Mouse (Mus musculus) retina, postnatal 7 days (tissue): ENCODE results near the gene Gapdh.

ENCODE experiments used
- DNase-seq: peaks from one replicate; pipeline ENCODE4 v3.0.0-alpha.2; 2012; ENCODE audit warnings: low read depth, low spot score

The Gapdh gene

GRCm38 (mm10) chr6:125149569-125149950, 16.7 kb downstream of the Gapdh start:
- DNase-seq = no peak

DNA sequence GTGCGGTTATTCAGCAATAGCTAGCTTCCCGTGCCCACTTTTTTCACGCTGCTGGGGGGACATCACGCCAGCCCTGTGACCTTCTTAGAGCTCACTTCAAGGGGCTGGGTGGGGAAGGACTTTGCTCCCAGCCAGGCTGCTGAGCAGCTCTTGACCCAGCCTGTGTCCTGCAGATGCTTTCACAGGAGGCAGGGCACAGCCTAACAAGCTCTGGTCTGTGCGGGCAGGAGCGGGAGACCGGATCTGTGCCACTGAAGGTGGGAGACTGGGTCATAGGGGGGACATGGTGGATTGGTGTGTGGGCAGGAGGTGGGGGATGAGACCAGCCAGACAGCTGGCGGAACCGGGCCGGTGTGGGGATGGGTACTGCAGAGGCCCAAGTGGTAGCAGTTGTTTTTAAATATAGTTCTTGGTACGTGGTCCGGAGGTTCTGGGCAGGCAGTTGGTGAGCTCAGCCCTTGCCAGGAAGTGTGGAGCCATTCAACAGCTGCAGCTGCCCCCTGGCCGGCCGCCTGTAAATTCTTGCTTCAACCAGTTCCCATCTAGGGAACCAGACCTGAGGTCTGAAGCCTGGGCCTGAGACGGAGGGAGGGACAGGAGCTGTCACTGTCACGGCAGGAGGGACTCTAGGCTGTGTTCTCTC, 17.2 kb downstream of the Gapdh start:
- no peak for DNase-seq

DNA sequence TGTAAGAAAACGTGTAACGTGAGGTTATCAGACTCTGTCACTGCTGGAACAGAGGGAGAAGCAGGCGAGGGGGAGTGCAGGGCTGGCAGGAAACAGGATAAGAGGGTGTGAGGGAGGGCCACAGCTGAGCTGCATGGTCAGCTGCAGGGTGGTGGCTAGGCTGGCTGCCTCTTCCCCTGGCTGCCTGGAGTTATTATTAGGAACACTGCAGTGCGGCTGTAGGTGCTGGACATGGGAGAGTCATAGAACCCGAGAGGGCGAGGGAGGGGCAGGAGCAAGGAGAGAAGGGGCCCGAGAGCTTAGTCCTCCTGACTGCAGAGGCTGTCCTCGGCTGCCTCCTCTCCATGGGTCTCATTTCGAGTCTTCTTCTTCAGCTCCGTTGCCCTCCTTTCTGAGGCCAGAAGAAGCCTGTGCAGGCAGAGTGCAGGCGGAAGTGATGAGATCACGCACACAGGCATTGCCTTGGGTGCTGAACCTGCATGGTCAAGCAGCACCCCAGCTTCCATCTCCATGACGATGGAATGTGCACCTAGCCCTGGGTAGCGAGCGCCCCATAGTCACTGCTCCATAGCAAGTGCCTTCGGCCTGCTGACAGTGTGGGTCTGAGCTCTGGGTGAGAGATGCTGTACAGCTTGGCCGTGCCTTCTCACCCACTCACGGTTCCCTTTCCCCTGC, 17.9 kb downstream of the Gapdh start:
- DNase-seq = no peak

DNA sequence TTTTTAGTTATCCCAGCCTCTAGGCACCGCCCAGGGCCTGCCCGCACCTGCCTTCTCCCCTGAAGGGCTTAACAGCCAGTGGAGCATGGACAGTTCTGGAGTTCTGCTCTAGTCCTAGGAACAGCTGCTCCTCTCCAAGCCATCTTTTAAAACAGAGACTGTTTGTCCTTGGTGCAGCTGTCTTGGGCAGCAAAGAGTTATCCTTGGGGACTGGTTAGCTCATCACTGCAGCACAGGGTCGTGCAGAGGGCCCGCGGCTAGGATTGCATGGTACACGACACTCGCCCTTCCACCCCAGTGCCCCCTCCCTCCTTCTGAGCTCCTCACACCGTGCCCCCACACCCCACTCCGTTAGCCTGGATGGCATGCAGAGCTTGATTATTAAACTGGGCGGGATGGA, 18.9 kb downstream of the Gapdh start:
- no peak for DNase-seq

GRCm38 (mm10) chr6:125146797-125147196, 19.5 kb downstream of the Gapdh start:
- no peak for DNase-seq

GRCm38 (mm10) chr6:125146148-125146547, 20.1 kb downstream of the Gapdh start:
- no peak for DNase-seq

- no peak for DNase-seq
Observed at GRCm38 (mm10) chr6:125145479-125145951, 20.8 kb downstream of the Gapdh start.

DNA sequence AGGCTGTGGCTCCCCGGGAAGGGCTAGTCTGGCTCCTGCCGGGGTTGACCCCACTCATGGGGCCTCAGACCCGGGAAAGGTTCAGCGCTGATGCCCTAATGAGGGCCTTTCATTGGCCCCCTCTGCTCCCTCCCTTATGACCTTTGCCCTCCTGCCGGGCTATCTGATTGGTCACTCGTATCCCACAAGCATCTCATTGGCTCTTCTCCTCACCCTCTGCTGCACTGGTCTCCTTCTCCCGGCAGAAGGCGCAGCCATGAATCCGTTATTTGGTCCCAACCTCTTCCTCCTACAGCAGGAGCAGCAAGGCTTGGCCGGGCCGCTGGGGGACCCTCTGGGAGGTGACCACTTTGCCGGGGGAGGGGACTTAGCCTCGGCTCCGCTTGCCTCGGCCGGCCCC, 21.3 kb downstream of the Gapdh start, which contains the start of gene Iffo1:
Gene Iffo1 (plus strand): TSS at position 241 of the 400 bp plus-strand sequence.
- DNase-seq = peak; percentile 86

DNA sequence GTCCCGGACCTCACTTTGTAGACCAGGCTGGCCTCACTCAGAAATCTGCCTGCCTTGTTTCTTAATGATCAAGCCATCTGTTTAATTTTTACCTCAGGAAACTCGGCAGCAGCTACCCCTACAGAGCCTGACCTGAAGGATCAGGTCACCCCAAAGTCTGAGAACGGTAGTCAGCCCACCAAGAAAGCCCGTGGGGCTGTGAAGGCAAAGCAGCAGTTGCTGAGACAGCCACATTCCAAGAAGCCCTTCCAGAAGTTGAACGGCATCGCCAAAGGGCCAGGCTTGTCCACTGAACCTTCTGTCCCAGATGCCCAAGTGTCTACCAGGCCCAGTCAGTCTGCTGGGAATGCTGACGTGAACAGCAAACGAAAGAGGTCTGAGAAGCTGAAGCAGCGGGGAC, 22.4 kb downstream of the Gapdh start:
- no peak for DNase-seq

DNA sequence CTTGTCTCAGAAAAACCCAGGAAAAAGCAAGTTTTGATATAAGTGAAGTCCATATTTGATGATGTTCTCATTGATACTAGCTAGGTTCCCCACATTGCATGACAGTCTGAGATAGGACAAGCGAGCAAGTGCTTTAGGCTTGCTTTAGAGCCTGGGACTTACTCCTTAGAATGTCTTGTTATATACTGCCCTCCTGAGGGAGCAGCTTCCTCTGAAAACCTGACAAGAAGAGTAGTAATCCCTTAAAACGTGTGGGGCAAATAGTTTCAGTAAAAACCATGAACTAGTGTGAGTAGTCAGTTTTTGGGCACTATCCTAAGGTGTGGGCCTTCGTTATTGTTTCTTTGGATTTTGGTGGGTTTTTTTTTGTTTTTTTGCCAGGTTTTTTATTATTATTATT, 23.1 kb downstream of the Gapdh start:
- DNase-seq = no peak

- no peak for DNase-seq
Observed at GRCm38 (mm10) chr6:125142436-125142835, 23.8 kb downstream of the Gapdh start.

DNA sequence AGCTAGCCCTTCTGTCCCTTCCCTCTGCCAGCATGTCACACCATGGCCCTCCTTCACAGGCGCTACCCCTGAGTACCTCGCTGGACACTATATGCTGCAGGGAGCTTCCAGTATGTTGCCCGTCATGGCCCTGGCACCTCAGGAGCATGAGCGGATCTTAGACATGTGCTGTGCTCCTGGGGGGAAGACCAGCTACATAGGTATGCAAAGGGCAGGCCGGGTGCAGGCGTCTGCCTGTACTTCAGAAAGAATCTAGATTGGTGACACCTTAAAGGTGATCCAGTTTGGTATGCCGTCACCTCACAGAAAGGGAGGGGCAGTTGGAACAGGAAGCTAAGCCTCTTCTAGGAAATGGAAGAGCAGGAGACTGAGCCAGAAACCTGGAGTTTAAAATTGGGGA, 26.5 kb downstream of the Gapdh start:
- DNase-seq = no peak

GRCm38 (mm10) chr6:125137002-125137671, 29.1 kb downstream of the Gapdh start:
- no peak for DNase-seq

GRCm38 (mm10) chr6:125132470-125132869, 33.8 kb downstream of the Gapdh start:
- no peak for DNase-seq

- DNase-seq = peak; percentile 91
Observed at GRCm38 (mm10) chr6:125131302-125132156, 34.7 kb downstream of the Gapdh start, which contains the start of gene Nop2. Nop2 (plus strand) TSS chr6:125131909.

DNA sequence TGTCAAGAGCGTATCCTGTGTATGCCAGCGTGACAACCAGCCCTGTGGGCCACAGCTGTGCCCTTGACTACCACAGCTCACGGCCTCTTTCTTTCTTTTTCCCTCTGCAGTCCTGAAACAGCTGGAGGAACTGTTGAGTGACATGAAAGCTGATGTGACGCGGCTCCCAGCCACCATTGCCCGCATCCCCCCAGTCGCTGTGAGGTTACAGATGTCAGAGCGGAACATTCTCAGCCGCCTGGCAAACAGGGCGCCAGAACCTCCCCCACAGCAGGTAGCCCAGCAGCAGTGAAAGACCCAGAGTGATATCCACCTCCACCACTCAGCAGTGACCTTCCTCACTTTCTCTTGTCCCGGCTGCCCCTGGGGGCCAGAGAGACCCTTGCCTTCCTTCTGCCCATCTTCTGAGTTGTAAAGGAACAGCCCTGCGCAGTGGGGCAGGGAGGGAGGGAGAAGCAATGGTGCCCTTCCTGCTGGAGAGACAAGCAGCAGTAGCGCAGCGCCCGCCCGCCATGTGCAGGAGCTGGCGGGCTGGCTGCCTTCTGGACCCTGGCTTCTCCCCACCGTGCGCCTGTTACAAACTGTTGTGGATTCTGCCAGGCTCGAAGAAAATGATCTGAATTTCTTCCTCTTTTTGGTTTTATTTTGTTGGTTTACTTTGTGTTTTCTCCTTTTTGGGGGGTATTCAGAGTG, 36.4 kb downstream of the Gapdh start:
- no peak for DNase-seq

- no peak for DNase-seq
Observed at GRCm38 (mm10) chr6:125128724-125129123, 37.5 kb downstream of the Gapdh start.

GRCm38 (mm10) chr6:125119387-125119786, 46.9 kb downstream of the Gapdh start:
- DNase-seq = no peak

DNA sequence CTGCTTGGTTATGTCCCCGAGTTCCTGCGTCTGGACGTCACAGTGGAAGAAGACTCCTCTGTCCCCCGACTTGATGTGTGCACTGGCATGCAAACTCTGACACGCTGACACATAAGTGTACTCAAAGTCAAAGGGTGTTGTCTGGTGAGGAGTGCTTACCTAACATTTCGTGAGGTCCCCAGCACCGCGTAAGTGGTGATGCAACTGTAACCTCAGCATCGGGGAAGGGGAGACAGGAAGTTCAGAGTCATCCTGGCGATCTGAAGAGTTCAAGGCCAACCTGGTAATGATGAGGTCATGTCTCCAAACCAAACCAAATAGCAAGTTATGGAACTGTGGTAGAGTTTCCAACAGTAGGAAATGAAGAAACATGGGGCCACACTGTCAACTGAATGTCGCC, 53.7 kb downstream of the Gapdh start:
- no peak for DNase-seq
